Mouse (Mus musculus) bone marrow, adult 2 months (tissue): ENCODE results near the gene Cd207.

Source experiments
- CTCF ChIP-seq: fragments of 200-500 bp; IDR thresholded peaks from 2 replicates; pipeline ENCODE4 v1.5.1; 2011; ENCODE audit warnings: low read length, control low read depth; ENCODE audit not compliant: control insufficient read depth, insufficient read depth
- POLR2A ChIP-seq: fragments of 200-500 bp; IDR thresholded peaks from 2 replicates; pipeline ENCODE4 v1.6.1; 2011; ENCODE audit warnings: low read depth, mild to moderate bottlenecking, control low read depth, low read length, borderline replicate concordance; ENCODE audit not compliant: control insufficient read depth

DNA sequence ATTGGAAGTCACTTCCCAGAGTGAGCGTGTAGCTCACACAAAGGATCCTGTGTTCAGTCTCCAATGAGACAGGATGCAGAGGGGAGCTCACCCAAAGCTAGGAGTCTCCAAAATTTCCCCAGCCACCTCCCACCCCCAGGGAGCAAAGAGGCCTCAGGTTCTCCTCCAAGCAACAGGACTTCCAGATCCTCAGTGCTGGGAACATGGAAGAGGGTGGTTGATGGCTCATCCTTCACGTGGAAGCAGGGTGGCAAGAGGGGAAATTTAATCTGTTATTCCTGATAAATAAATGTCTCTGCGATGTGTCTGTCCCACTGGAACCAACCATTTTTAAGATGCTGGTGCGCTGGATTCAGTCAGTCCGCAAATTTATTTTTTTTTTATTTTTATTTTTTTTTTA is 27.0 kb upstream of the Cd207 start:
- no peak for TF ChIP-seq POLR2A
- no peak for TF ChIP-seq CTCF
